Mouse (Mus musculus) lung, adult 2 months (tissue): ENCODE results near the gene 2410137M14Rik.
"Not testable (repeated sequence)": the region's sequence is repeated elsewhere in the genome, so short reads cannot be mapped to it uniquely, and the experiment has no call there.

Experiments used
- CTCF ChIP-seq: fragments of 200-500 bp; IDR thresholded peaks from 2 replicates; pipeline ENCODE4 v1.5.1; 2011; ENCODE audit warnings: mild to moderate bottlenecking, low read length, control low read depth; ENCODE audit not compliant: insufficient read depth
- POLR2A ChIP-seq: fragments of 200-500 bp; IDR thresholded peaks from 2 replicates; pipeline ENCODE4 v1.6.1; 2011; ENCODE audit warnings: low read depth, mild to moderate bottlenecking, control low read depth, low read length, borderline replicate concordance; ENCODE audit errors: extremely low read depth

GRCm38 (mm10) chr17:37019242-37019641, 38.2 kb upstream of the 2410137M14Rik start:
- not testable (repeated sequence) for TF ChIP-seq CTCF, POLR2A
